Mouse (Mus musculus): ENCODE measurements around the gene Arglu1. TPM values are rescaled to one million over a fixed set of nuclear protein-coding genes. Genes with fewer than 3 reads are reported as not detected.
A peak's percentile ranks its signal among the peaks of the same experiment; 100 is the strongest.

Arglu1 gene
- polyA plus RNA-seq, 1 experiment from 2014 or later, result 135 TPM

DNA sequence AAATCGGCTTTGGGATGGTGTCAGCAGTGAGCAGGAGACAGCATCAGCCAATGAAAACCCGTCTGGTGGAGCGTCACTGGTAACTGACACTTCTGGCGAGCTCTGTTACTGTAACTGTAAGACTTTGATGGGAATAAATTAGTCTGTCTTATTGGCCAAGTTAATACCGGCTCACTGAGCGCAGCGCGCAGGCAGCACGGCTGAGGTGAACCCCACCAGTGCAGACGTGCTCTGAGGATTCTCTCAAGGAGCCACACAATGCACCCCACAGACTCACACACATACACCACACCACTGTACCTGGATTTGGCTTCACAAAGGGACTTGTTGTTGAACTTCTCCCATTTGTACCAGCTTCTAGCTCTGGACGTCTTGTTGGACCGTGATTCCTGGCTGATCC is 68.3 kb downstream of the Arglu1 start:
- no peak overlapping the region for H3K4me2 ChIP-seq (ENCODE audit: low read length)
- H3K9ac ChIP-seq (ENCODE audit: low read length), result no peak overlapping the region
- H3K36me3 ChIP-seq (ENCODE audit: control insufficient read depth, insufficient read depth, low read length), result peaks cover 54% of the 10 kb centered on the region
- DNase-seq (ENCODE audit: low spot score) (no peak), ATAC-seq (replicated peaks; ENCODE audit: low FRiP score, low TSS enrichment, low read depth) (no peak)
- no peaks in the 10 kb centered on the region for H3K27me3 ChIP-seq (replicated peaks; ENCODE audit: control insufficient read depth, insufficient read depth, low read length)
- H3K27ac ChIP-seq (ENCODE audit: low read depth), result no peak overlapping the region
- WGBS, result 91% methylated on average over 12 of the region's 12 CpGs
- H3K9me3 ChIP-seq (ENCODE audit: control insufficient read depth, low read length), result peaks cover 3% of the 10 kb centered on the region; the same call in 1 of the 2 replicates
- no peak overlapping the region for H3K4me3 ChIP-seq (ENCODE audit: low read depth, low read length)
- no peaks in the 10 kb centered on the region for H3K4me1 ChIP-seq (replicated peaks; ENCODE audit: control insufficient read depth, insufficient read depth, low read length)

DNA sequence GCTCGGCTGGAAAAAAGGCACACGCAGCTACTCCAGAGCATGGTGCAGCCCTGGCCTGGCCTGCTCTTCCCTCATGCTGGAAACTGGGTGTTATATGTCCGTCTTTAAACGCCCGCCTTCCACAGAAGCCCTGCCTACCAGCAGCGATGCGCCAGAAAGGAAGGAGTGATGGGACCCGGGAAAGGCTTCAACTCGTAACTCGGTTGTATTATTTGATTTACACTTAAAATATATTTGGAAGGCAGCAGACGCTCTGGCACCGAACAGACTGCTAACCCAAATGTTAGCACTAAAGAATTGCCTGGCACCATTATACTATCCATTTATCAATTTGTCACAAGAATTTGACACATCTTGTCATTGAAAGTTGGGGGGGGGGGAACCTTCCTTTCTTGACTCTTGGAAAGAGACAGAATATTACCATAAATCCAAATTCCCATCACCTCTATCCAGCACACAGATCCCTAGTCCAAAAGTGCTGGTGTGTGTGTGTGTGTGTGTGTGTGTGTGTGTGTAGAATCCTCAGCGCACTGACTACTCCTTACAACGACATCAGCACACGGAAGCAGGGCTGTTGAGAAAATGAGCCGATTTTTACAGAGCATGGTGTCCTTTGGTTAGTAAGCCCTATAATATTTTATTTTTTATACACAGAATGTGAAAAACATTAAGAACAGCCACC is 68.9 kb downstream of the Arglu1 start:
- no peak overlapping the region for H3K9ac ChIP-seq (ENCODE audit: low read length)
- peaks cover 54% of the 10 kb centered on the region for H3K36me3 ChIP-seq (ENCODE audit: control insufficient read depth, insufficient read depth, low read length)
- no peak overlapping the region for H3K4me2 ChIP-seq (ENCODE audit: low read length)
- no peaks in the 10 kb centered on the region for H3K27me3 ChIP-seq (replicated peaks; ENCODE audit: control insufficient read depth, insufficient read depth, low read length)
- no peak overlapping the region for H3K27ac ChIP-seq (ENCODE audit: low read depth)
- no peak for ATAC-seq (replicated peaks; ENCODE audit: low FRiP score, low TSS enrichment, low read depth)
- peaks cover 1% of the 10 kb centered on the region; the same call in 1 of the 2 replicates for H3K9me3 ChIP-seq (ENCODE audit: control insufficient read depth, low read length)
- WGBS, result 80% methylated on average over 16 of the region's 16 CpGs
- no peak for DNase-seq (ENCODE audit: low spot score)
- H3K4me3 ChIP-seq (ENCODE audit: low read depth, low read length), result no peak overlapping the region
- H3K4me1 ChIP-seq (replicated peaks; ENCODE audit: control insufficient read depth, insufficient read depth, low read length), result 0 out of 2 replicates have a peak, but pooled peaks cover under 1% of the 10 kb centered on the region

DNA sequence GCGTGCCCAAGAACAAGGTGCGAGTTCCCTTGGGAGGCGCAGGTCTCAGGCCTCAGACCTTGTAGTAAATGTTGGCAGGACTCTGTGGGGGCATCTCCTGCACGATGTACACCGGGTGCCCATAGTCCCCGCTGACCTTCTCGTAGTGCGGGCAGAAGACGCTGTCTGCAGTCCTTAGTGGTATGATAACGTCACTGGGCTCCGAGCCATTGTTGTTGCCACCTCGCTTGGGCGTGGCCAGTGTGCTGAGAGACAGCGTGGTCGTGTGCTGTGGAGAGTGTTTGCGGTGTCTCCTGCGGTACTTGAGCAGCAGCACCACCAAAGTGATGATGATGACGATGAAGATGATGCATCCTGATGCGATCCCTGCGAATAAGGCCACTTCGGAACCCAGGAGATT is 69.8 kb downstream of the Arglu1 start:
- WGBS, result 92% methylated on average over 21 of the region's 21 CpGs
- no peak overlapping the region for H3K4me2 ChIP-seq (ENCODE audit: low read length)
- no peaks in the 10 kb centered on the region for H3K27me3 ChIP-seq (replicated peaks; ENCODE audit: control insufficient read depth, insufficient read depth, low read length)
- ATAC-seq (replicated peaks; ENCODE audit: low FRiP score, low TSS enrichment, low read depth), result no peak
- 0 out of 2 replicates have a peak, but pooled peaks cover 2% of the 10 kb centered on the region for H3K4me1 ChIP-seq (replicated peaks; ENCODE audit: control insufficient read depth, insufficient read depth, low read length)
- no peaks in the 10 kb centered on the region for H3K9me3 ChIP-seq (ENCODE audit: control insufficient read depth, low read length)
- no peak overlapping the region for H3K27ac ChIP-seq (ENCODE audit: low read depth)
- no peak for DNase-seq (ENCODE audit: low spot score)
- H3K9ac ChIP-seq (ENCODE audit: low read length), result no peak overlapping the region
- no peak overlapping the region for H3K4me3 ChIP-seq (ENCODE audit: low read depth, low read length)
- peaks cover 51% of the 10 kb centered on the region for H3K36me3 ChIP-seq (ENCODE audit: control insufficient read depth, insufficient read depth, low read length)

DNA sequence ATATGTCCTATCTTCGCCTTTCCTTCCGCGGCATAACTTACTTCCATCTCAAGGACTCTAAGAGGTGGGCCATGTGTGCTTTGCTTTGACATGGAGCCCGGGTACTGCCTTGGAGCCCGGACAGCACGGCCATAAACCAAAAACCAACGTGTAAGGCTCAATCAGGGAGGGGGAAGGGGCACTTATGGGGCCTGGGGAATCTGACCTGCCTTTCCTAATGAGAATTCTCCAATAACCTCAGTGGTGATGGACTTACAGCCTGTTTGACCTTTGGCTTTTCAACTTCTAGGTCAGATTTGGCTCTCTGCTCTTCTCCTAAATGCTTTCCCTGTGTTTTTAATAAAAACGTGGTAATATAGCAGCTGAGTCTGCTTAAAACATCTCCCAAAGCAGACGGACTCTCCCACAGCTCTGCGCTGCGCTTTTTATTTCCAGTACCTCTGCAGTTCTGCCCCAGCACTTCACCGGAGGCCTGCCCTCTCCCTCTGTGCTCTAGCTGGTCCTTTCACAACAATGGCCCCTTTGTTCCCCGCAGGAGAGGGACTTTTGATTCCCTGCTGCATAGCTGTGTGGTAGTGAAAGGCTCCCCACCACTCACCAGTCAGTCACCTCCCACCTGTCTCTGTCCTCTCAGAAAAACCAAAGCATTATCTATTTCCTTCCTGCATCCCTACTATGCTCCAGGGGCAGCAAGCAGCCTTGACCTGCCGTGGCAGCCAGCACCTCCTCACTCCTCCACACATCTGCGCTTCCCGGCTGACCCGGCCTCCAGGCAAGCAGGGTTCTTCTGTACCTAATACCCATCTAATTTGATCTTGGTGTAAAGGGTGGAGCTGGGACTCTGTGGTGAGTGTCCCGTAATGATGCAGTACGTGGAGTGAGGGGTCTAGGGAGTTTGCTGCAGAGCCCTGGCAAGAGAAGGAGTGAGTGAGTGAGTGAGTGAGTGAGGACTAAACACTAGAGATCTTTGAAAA is 70.8 kb downstream of the Arglu1 start:
- ATAC-seq (replicated peaks; ENCODE audit: low FRiP score, low TSS enrichment, low read depth) (0 out of 2 replicates have a peak, but pooled peaks have one; percentile 28), DNase-seq (ENCODE audit: low spot score) (no peak)
- no peak overlapping the region for H3K4me2 ChIP-seq (ENCODE audit: low read length)
- no peaks in the 10 kb centered on the region for H3K9me3 ChIP-seq (ENCODE audit: control insufficient read depth, low read length)
- no peak overlapping the region for H3K27ac ChIP-seq (ENCODE audit: low read depth)
- H3K4me1 ChIP-seq (replicated peaks; ENCODE audit: control insufficient read depth, insufficient read depth, low read length), result 0 out of 2 replicates have a peak, but pooled peaks cover 2% of the 10 kb centered on the region
- peaks cover 51% of the 10 kb centered on the region for H3K36me3 ChIP-seq (ENCODE audit: control insufficient read depth, insufficient read depth, low read length)
- no peak overlapping the region for H3K4me3 ChIP-seq (ENCODE audit: low read depth, low read length)
- no peak overlapping the region for H3K9ac ChIP-seq (ENCODE audit: low read length)
- WGBS, result 56% methylated on average over 19 of the region's 19 CpGs
- H3K27me3 ChIP-seq (replicated peaks; ENCODE audit: control insufficient read depth, insufficient read depth, low read length), result no peaks in the 10 kb centered on the region

Small RNA genes lying within 50 kb of the gene (microRNA-seq; reads per million reads assigned to microRNA genes)
- 6.1 reads per million, percentile 35 among the genes with 10 or more reads in this experiment for gene Mir7654

Other genes starting within 250 kb of the Arglu1 start
- 18.8 and 19.1 TPM in 2 replicates for gene Efnb2, start 29.3 kb downstream of the Arglu1 start, polyA plus RNA-seq (2014; fragmentation: Nextera tagmentation; extraction: Ambion mirVana)

Data from intestine, embryonic 14.5 days (tissue).